Mouse (Mus musculus) cerebellum, postnatal 25 days (tissue): ENCODE results near the gene Prdx5.

Experiments used
- DNase-seq, 2 experiments: peaks; one replicate each; pipeline ENCODE4 v3.0.0; 2021; ENCODE audit warnings: mixed read lengths in 2 of 2

Gene Prdx5

GRCm38 (mm10) chr19:6909507-6910289 lies at the start of gene Prdx5, which contains the start of gene Trmt112:
Gene Prdx5, minus strand, starts transcription at chr19:6910106.
Gene Trmt112, plus strand, starts transcription at chr19:6909698.
- DNase-seq = peak; percentile 91 to 95

GRCm38 (mm10) chr19:6956461-6956860 lies 46.6 kb upstream of the Prdx5 start:
- no peak for DNase-seq

GRCm38 (mm10) chr19:6955424-6955823 lies 45.5 kb upstream of the Prdx5 start:
- no peak for DNase-seq

- DNase-seq = peak; percentile 34 to 71
Measured at GRCm38 (mm10) chr19:6954046-6954445, 44.1 kb upstream of the Prdx5 start.

- DNase-seq = peak; percentile 34 to 51
Measured at GRCm38 (mm10) chr19:6952712-6953037, 42.8 kb upstream of the Prdx5 start.

- DNase-seq = peak; percentile 78 to 86
Measured at GRCm38 (mm10) chr19:6951994-6952711, 42.2 kb upstream of the Prdx5 start.

- DNase-seq = peak; percentile 92 to 94
Measured at GRCm38 (mm10) chr19:6951381-6951968, 41.6 kb upstream of the Prdx5 start.

- DNase-seq = peak; percentile 72 to 75
Measured at GRCm38 (mm10) chr19:6950613-6951153, 40.8 kb upstream of the Prdx5 start.

GRCm38 (mm10) chr19:6949951-6950350 lies 40.0 kb upstream of the Prdx5 start:
- no peak for DNase-seq

GRCm38 (mm10) chr19:6949532-6949931 lies 39.6 kb upstream of the Prdx5 start:
- no peak for DNase-seq

GRCm38 (mm10) chr19:6948186-6948585 lies 38.3 kb upstream of the Prdx5 start:
- DNase-seq = peak; percentile 87 to 91

GRCm38 (mm10) chr19:6947742-6948141 lies 37.8 kb upstream of the Prdx5 start:
- no peak for DNase-seq

GRCm38 (mm10) chr19:6943709-6944108 lies 33.8 kb upstream of the Prdx5 start:
- no peak for DNase-seq

GRCm38 (mm10) chr19:6942764-6943163 lies 32.9 kb upstream of the Prdx5 start:
- DNase-seq = no peak

GRCm38 (mm10) chr19:6942249-6942691 lies 32.4 kb upstream of the Prdx5 start, which contains the start of gene Gpr137:
Gene Gpr137, minus strand, starts transcription at chr19:6942480.
- peak; percentile 92 to 95 for DNase-seq

GRCm38 (mm10) chr19:6941372-6942248 lies 31.7 kb upstream of the Prdx5 start, which contains the start of gene Bad:
Gene Bad, plus strand, starts transcription at chr19:6941861.
- peak; percentile 96 to 98 for DNase-seq

GRCm38 (mm10) chr19:6940396-6941351 lies 30.8 kb upstream of the Prdx5 start:
- peak in 1 of 2 experiments; percentile 52 for DNase-seq

- DNase-seq = peak; percentile 49 to 51
Measured at GRCm38 (mm10) chr19:6939106-6940002, 29.4 kb upstream of the Prdx5 start.
